Mouse (Mus musculus): ENCODE measurements around the gene Gins2. TPM values are rescaled to one million over a fixed set of nuclear protein-coding genes. Genes with fewer than 3 reads are reported as not detected.

The Gins2 gene
- polyA plus RNA-seq, 1 experiment from 2014 or later = 17.5 TPM

DNA sequence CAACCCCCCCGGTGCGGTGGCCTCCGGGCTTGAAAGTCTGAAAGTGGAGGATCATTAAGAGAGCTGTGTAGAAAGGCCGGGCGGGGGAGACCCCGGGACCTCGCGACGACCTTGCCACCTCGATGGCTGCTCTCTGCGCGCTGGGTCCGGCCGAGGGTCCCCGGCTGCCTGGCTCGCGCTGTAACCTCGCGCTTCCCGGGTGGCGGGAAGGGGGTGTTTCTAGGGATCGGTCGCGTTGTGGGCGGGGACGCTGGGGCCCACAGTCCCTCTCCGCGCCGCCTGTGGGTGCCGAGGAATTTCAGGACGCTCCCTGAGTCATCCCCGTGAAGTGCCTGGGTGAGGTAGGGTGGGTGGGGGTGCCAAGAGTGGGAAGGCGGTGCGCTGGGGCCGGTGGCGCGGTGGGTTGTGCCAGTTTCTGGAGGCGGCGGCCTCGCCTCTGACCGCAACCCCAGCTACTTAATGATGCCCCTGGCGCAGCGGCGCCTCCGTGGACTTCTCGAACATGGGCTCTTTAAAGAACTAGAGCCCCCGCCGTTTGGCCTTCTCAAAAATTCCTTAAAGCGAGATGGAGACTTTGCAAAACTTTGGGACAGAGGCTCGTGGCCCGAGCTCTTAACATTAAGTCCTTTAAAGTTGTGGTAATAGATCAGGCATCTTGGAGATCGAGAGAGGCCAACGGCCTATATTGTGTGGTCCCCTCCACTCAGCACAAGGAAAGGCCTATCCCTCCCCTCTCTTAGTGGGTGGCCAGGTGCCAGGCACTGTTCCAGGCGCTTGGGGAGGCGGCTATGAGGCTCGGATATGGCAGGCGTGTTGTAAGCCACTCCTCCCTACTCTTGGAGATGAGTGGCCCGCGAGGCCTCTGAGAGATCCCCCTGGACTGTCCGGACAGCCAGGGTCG is 52.5 kb downstream of the Gins2 start:
- DNase-seq (ENCODE audit: low spot score) (no peak), ATAC-seq (ENCODE audit: low FRiP score) (no peak)
- WGBS = under 1% methylated on average over 61 of the region's 61 CpGs
- H3K4me3 ChIP-seq (replicated peaks; ENCODE audit: low read length) = peak overlapping the region; percentile 56
- H3K4me1 ChIP-seq (replicated peaks; ENCODE audit: control insufficient read depth, insufficient read depth, low read length) = peaks cover 88% of the 10 kb centered on the region
- no peaks in the 10 kb centered on the region for H3K9me3 ChIP-seq (ENCODE audit: control insufficient read depth, low read length)
- peak overlapping the region; percentile 81 for H3K9ac ChIP-seq
- peak overlapping the region; percentile 98 for H3K4me2 ChIP-seq (replicated peaks)
- no peaks in the 10 kb centered on the region for H3K36me3 ChIP-seq (replicated peaks; ENCODE audit: control insufficient read depth, insufficient read depth)
- H3K27me3 ChIP-seq (ENCODE audit: control insufficient read depth, insufficient read depth, low read length) = no peaks in the 10 kb centered on the region
- H3K27ac ChIP-seq = peak overlapping the region; percentile 99

DNA sequence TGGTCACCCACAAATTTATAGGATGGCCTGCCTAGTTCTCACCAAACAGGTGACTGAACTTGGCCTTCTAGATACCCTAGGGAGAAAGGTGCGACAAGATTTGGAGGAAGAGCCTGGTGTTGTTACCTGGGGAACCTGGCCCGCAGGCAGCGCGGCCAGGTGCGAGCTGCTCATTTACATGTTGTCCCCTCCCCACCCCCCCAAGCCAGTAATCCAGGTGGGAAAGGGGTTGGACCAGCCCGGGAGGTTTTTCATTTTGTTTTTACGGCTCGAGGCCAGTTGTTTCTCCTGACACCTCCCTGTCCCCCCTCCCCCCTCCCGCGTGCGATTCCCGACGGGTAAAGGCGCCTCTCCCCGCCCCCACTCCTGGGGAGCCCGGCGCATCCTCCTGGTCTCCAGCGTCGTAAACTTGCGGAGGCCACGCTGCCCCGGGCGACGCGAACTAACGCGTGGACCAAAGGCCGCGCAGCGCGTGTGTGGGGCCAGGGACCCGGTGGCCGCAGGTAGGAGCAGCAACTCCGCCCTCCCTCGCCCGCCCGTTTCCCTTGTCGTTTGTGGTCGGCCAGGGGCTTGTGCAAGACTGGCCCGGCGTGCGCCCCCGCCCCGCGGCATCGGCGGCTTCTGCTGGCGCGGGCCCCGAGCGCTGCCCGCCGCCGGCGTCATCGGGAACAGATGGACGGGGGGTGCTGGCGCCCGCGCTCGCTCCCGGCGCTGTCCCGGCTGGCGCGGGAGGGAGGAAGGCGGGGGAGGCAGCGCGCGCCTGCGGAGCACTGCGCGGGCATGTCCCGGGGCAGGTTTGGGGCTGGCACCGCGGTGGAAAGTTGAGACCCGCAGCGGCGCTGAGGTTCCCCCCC is 53.4 kb downstream of the Gins2 start:
- no peaks in the 10 kb centered on the region for H3K27me3 ChIP-seq (ENCODE audit: control insufficient read depth, insufficient read depth, low read length)
- peak overlapping the region; percentile 81 for H3K9ac ChIP-seq
- H3K4me1 ChIP-seq (replicated peaks; ENCODE audit: control insufficient read depth, insufficient read depth, low read length) = peaks cover 90% of the 10 kb centered on the region
- WGBS = under 1% methylated on average over 74 of the region's 79 CpGs
- peak overlapping the region; percentile 98 for H3K4me2 ChIP-seq (replicated peaks)
- H3K27ac ChIP-seq = peak overlapping the region; percentile 99
- no peak for DNase-seq (ENCODE audit: low spot score)
- peak overlapping the region; percentile 56 for H3K4me3 ChIP-seq (replicated peaks; ENCODE audit: low read length)
- H3K36me3 ChIP-seq (replicated peaks; ENCODE audit: control insufficient read depth, insufficient read depth) = no peaks in the 10 kb centered on the region
- ATAC-seq (ENCODE audit: low FRiP score) = no peak
- no peaks in the 10 kb centered on the region for H3K9me3 ChIP-seq (ENCODE audit: control insufficient read depth, low read length)

DNA sequence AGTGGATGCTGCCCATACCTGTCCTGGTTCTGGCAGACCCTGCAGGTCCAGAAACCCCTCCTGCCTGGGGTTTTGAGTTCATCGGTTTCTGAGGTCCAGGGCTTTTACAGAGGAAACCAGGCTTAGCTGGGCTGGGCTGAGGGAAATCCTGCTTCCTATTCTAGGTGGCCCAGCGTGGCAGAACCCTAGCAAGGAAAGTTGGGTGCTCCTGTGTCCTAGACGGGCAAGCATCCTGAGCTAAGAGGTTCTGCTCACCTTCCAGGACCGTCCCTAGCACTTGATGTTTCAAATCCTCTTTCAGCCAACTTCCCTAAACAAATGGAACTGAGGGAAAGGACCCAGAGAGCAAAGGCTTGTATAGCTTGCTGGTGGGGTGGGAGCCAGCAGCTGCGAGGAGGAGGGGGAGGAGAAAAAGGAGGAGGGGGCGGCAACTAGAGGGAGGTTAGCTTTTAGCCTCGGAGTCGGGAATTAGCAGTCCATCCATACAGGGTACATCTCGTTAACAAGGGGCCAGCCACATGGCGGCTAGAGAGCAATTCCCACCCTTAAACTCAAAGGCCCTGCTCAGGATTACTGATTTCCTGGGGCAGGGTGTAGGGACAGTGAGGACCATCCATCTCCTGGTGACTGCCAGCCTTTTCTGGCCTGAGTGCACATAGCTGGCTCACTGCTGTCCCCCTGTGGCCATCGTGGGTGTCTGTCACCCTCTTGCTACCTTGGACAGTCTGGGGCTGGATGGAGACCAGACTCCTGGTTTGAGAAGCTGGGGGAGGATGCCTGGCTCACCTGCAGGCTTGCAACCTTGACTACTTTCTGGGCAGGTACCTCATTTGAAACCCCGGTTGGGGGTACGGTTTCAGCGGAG is 54.4 kb downstream of the Gins2 start:
- no peaks in the 10 kb centered on the region for H3K27me3 ChIP-seq (ENCODE audit: control insufficient read depth, insufficient read depth, low read length)
- no peaks in the 10 kb centered on the region for H3K36me3 ChIP-seq (replicated peaks; ENCODE audit: control insufficient read depth, insufficient read depth)
- ATAC-seq (ENCODE audit: low FRiP score) (peak; percentile 56), DNase-seq (ENCODE audit: low spot score) (peak; percentile 85)
- peak overlapping the region; percentile 54 for H3K27ac ChIP-seq
- H3K4me2 ChIP-seq (replicated peaks) = peak overlapping the region; percentile 98
- H3K9ac ChIP-seq = peak overlapping the region; percentile 30; the same call in 1 of the 2 replicates
- peaks cover 81% of the 10 kb centered on the region for H3K4me1 ChIP-seq (replicated peaks; ENCODE audit: control insufficient read depth, insufficient read depth, low read length)
- WGBS = 6% methylated on average over 14 of the region's 14 CpGs
- no peaks in the 10 kb centered on the region for H3K9me3 ChIP-seq (ENCODE audit: control insufficient read depth, low read length)
- no peak overlapping the region for H3K4me3 ChIP-seq (replicated peaks; ENCODE audit: low read length)

DNA sequence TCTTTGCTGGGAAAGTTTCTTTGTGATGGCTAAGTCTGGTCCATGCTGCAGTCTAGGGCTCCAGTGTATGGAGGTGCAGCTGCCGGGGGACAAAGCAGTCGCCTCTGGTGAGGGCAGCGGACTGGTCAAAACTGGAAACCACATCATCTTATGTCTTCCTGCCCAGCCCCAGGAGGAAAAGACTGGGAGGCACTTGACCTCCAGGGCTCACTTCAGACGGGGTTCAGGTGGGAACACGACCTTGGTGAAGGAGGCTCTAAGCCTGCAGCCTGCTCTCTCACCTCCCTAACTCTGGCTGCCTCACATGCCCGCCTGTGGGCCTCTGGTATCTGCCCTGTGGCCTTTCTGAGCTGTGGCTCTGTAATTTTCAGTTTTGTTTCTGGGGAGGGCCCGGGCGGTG is 55.0 kb downstream of the Gins2 start:
- H3K4me2 ChIP-seq (replicated peaks) = 0 out of 2 replicates have a peak overlapping the region, but pooled peaks have one; percentile 98
- H3K27me3 ChIP-seq (ENCODE audit: control insufficient read depth, insufficient read depth, low read length) = no peaks in the 10 kb centered on the region
- no peak overlapping the region for H3K4me3 ChIP-seq (replicated peaks; ENCODE audit: low read length)
- peak overlapping the region; percentile 30; the same call in 1 of the 2 replicates for H3K9ac ChIP-seq
- no peaks in the 10 kb centered on the region for H3K36me3 ChIP-seq (replicated peaks; ENCODE audit: control insufficient read depth, insufficient read depth)
- DNase-seq (ENCODE audit: low spot score) (no peak), ATAC-seq (ENCODE audit: low FRiP score) (no peak)
- H3K9me3 ChIP-seq (ENCODE audit: control insufficient read depth, low read length) = no peaks in the 10 kb centered on the region
- H3K27ac ChIP-seq = 0 out of 2 replicates have a peak overlapping the region, but pooled peaks have one; percentile 54
- H3K4me1 ChIP-seq (replicated peaks; ENCODE audit: control insufficient read depth, insufficient read depth, low read length) = peaks cover 74% of the 10 kb centered on the region
- WGBS = 29% methylated on average over 8 of the region's 8 CpGs

DNA sequence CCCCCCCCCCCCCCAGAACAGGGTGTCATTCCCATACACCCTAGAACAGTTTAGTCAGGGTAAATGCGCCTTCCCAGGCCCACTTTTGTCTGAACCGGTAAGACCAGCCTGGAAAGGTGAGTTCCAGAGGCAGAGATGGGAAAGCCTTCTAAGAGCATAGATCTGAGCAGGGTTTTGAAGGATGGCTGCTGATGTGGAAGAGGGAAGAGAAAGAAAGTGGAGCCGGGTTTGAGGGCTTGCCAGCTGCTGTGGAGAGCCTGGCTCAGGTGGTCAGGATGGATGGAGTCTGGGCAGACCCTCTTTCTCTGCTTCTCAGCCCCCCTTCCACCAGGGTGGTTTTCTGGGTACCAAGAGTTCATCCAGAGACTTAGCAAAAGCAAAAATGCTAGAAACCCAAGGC is 55.7 kb downstream of the Gins2 start:
- H3K27ac ChIP-seq = peak overlapping the region; percentile 72
- H3K4me1 ChIP-seq (replicated peaks; ENCODE audit: control insufficient read depth, insufficient read depth, low read length) = peaks cover 73% of the 10 kb centered on the region
- peak overlapping the region; percentile 32 for H3K4me2 ChIP-seq (replicated peaks)
- no peaks in the 10 kb centered on the region for H3K9me3 ChIP-seq (ENCODE audit: control insufficient read depth, low read length)
- no peak overlapping the region for H3K4me3 ChIP-seq (replicated peaks; ENCODE audit: low read length)
- ATAC-seq (ENCODE audit: low FRiP score) = no peak
- DNase-seq (ENCODE audit: low spot score) = no peak
- peak overlapping the region; percentile 29 for H3K9ac ChIP-seq
- no peaks in the 10 kb centered on the region for H3K27me3 ChIP-seq (ENCODE audit: control insufficient read depth, insufficient read depth, low read length)
- no peaks in the 10 kb centered on the region for H3K36me3 ChIP-seq (replicated peaks; ENCODE audit: control insufficient read depth, insufficient read depth)
- WGBS = 14% methylated on average over 3 of the region's 3 CpGs

DNA sequence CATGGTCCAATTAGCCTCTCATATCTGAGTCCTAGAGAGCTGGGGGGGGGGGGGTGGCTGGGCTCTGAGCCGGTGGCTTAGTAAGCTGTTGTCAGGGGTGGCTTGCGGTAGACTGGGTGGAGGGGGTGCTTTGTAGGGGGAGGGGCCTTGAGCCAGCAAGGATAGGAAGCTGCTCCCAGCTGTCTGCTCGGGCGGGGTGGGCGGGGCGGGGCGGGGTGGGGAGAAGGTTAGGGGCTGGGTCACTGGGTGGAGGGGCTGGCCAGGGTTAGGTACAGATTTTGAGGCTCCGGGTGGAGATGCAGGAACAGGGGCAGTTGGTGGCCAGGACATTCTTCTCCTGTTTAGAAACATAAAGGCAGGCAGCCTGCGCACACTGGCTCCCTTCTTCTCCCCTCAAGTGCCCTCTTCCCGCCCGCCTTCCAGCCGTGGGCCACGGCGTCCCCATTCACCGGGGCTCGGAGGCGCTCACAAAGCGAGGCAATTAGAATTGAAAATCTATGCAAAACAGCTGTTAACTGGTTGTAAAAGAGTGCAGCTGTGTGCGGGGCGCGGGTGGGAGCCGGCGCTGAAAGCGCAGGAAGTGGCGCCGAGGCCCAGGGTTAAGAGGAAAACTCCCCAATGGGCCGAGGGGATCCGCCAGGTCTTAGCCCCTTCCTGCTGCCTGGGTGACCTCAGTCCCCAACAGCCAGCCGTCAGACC is 56.4 kb downstream of the Gins2 start:
- H3K9me3 ChIP-seq (ENCODE audit: control insufficient read depth, low read length) = no peaks in the 10 kb centered on the region
- H3K4me3 ChIP-seq (replicated peaks; ENCODE audit: low read length) = no peak overlapping the region; the same call in 1 of the 2 replicates
- peak overlapping the region; percentile 72 for H3K27ac ChIP-seq
- DNase-seq (ENCODE audit: low spot score) (no peak), ATAC-seq (ENCODE audit: low FRiP score) (peak; percentile 19; the same call in 1 of the 2 replicates)
- H3K4me2 ChIP-seq (replicated peaks) = peak overlapping the region; percentile 32
- under 1% methylated on average over 27 of the region's 29 CpGs for WGBS
- H3K9ac ChIP-seq = peak overlapping the region; percentile 29
- no peaks in the 10 kb centered on the region for H3K27me3 ChIP-seq (ENCODE audit: control insufficient read depth, insufficient read depth, low read length)
- H3K36me3 ChIP-seq (replicated peaks; ENCODE audit: control insufficient read depth, insufficient read depth) = no peaks in the 10 kb centered on the region
- peaks cover 74% of the 10 kb centered on the region for H3K4me1 ChIP-seq (replicated peaks; ENCODE audit: control insufficient read depth, insufficient read depth, low read length)

DNA sequence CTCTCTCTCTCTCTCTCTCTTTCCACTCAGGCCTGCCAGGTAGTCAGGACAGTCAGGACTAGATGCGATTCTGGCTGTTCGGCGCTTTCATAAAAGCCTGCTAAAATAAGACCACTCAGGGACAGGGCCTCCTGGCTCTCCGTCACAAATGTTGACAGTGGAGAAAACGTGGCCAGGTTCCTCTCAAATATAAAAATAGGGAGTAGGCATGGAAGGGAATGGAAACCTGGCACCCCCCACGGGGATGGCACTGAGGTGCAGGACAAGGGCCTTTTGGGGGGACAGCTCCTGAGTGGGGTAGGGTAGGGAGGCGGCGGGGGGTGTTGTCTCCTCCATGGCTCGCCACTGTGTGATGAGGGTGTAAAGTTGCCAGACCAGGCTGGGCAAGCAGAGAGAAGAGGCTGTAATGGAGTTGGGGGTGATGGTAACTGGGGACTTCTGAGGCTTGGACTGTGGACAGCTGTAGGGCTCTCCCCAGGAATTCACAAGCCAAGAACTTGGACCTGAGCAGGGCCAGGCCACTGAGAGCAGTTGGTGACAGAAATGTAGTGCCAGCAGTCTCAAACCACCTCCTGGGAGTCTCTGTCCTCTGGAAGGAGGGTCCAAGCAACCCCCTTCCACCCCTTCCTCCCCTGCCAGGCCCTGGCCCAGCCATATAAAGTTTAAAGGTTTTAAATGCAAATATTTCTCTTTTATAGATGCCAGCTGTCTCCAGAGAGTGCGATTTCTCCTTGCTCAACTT is 57.2 kb downstream of the Gins2 start:
- Histone ChIP-seq H3K4me3 (replicated peaks; ENCODE audit: low read length) (no peak overlapping the region), H3K27me3 (ENCODE audit: control insufficient read depth, insufficient read depth, low read length) (no peaks in the 10 kb centered on the region), H3K4me1 (replicated peaks; ENCODE audit: control insufficient read depth, insufficient read depth, low read length) (peaks cover 75% of the 10 kb centered on the region), H3K27ac (peak overlapping the region; percentile 72), H3K4me2 (replicated peaks) (peak overlapping the region; percentile 32; the same call in 1 of the 2 replicates), H3K9me3 (ENCODE audit: control insufficient read depth, low read length) (no peaks in the 10 kb centered on the region), H3K9ac (peak overlapping the region; percentile 16; the same call in 1 of the 2 replicates), H3K36me3 (replicated peaks; ENCODE audit: control insufficient read depth, insufficient read depth) (no peaks in the 10 kb centered on the region)
- ATAC-seq (ENCODE audit: low FRiP score) = no peak
- DNase-seq (ENCODE audit: low spot score) = no peak
- WGBS = 42% methylated on average over 10 of the region's 10 CpGs
